Mouse (Mus musculus): ENCODE measurements around the gene Synm. TPM values are rescaled to one million over a fixed set of nuclear protein-coding genes. Genes with fewer than 3 reads are reported as not detected.

Gene Synm
- total and polyA plus RNA-seq, 3 experiments = not detected

GRCm38 (mm10) chr7:67754606-67755005 is 4.9 kb downstream of the Synm start:
- H3K27ac ChIP-seq (ENCODE audit: insufficient read depth, low read depth) = no peak overlapping the region
- DNase-seq (ENCODE audit: extremely low read depth) = no peak
- H3K4me1 ChIP-seq (ENCODE audit: control insufficient read depth in 1 of 2, insufficient read depth in 2 of 2) = no peaks in the 10 kb centered on the region
- no peak overlapping the region for H3K4me2 ChIP-seq (ENCODE audit: insufficient read depth, low read depth, poor library complexity, severe bottlenecking)
- in situ Hi-C loops (cut with MboI; ENCODE audit: low pct_ligation_motif_present, low pct_unique_long_range_greater_than_20kb, low sequenced_read_pairs) = no loop called here
- H3K27me3 ChIP-seq (replicated peaks) = peaks cover 52% of the 10 kb centered on the region
- no peaks in the 10 kb centered on the region for H3K36me3 ChIP-seq (replicated peaks in 1 of 2; ENCODE audit: control insufficient read depth in 1 of 2, insufficient read depth in 1 of 2, low read length in 1 of 2)
- dilution Hi-C loops (cut with MboI; ENCODE audit: extremely low pct_ligation_motif_present, extremely low pct_unique_long_range_greater_than_20kb, low sequenced_read_pairs) = no loop called here
- peaks cover 10% of the 10 kb centered on the region for H3K9me3 ChIP-seq (replicated peaks; ENCODE audit: low read length)
- no peaks in the 10 kb centered on the region for H3K79me2 ChIP-seq (replicated peaks; ENCODE audit: control insufficient read depth, extremely low read depth, insufficient read depth, poor library complexity, severe bottlenecking)
- no peak overlapping the region for H3K9ac ChIP-seq (ENCODE audit: insufficient read depth, low read depth)
- TF ChIP-seq PAX5 (IDR thresholded peaks at IDR 0.05; ENCODE audit: low read length) (no peak), CTCF (conservative IDR thresholded peaks at IDR 0.05 in 1 of 2, IDR thresholded peaks at IDR 0.05 in 1 of 2; ENCODE audit: low read depth in 2 of 2, low read length in 2 of 2) (no peak), MAX (IDR thresholded peaks at IDR 0.05; ENCODE audit: low read length) (no peak), ZNF384 (IDR thresholded peaks at IDR 0.05; ENCODE audit: low read depth, low read length) (no peak), KAT2A (IDR thresholded peaks at IDR 0.05; ENCODE audit: insufficient replicate concordance, low read length) (no peak), USF1 (IDR thresholded peaks at IDR 0.05; ENCODE audit: low read depth, low read length) (no peak), ZMIZ1 (IDR thresholded peaks at IDR 0.05; ENCODE audit: low read depth, low read length) (no peak), SMC3 (IDR thresholded peaks at IDR 0.05; ENCODE audit: low read depth, low read length) (no peak), TCF12 (IDR thresholded peaks at IDR 0.05; ENCODE audit: low read depth, low read length) (no peak), IRF4 (IDR thresholded peaks at IDR 0.05; ENCODE audit: low read depth, low read length) (no peak), BHLHE40 (IDR thresholded peaks at IDR 0.05; ENCODE audit: low read depth, low read length) (no peak), MAFK (IDR thresholded peaks at IDR 0.05; ENCODE audit: insufficient replicate concordance, low read length) (no peak), UBTF (IDR thresholded peaks at IDR 0.05; ENCODE audit: low read depth, low read length) (no peak), CHD2 (IDR thresholded peaks at IDR 0.05; ENCODE audit: low read length) (no peak), HCFC1 (IDR thresholded peaks at IDR 0.05; ENCODE audit: low read depth, low read length) (no peak), EP300 (IDR thresholded peaks at IDR 0.05; ENCODE audit: low read length) (no peak), POLR2AphosphoS2 (IDR thresholded peaks at IDR 0.05; ENCODE audit: low read depth, low read length) (no peak)
- H3K4me3 ChIP-seq (replicated peaks in 1 of 3; ENCODE audit: low read depth in 2 of 3, low read length in 2 of 3, poor library complexity in 1 of 3) = no peak overlapping the region

- H3K79me2 ChIP-seq (replicated peaks; ENCODE audit: control insufficient read depth, extremely low read depth, insufficient read depth, poor library complexity, severe bottlenecking) = no peaks in the 10 kb centered on the region
- H3K36me3 ChIP-seq (replicated peaks in 1 of 2; ENCODE audit: control insufficient read depth in 1 of 2, insufficient read depth in 1 of 2, low read length in 1 of 2) = no peaks in the 10 kb centered on the region
- dilution Hi-C loops (cut with MboI; ENCODE audit: extremely low pct_ligation_motif_present, extremely low pct_unique_long_range_greater_than_20kb, low sequenced_read_pairs) = no loop called here
- H3K27ac ChIP-seq (ENCODE audit: insufficient read depth, low read depth) = no peak overlapping the region
- no peak for TF ChIP-seq MAFK (IDR thresholded peaks at IDR 0.05; ENCODE audit: insufficient replicate concordance, low read length)
- TF ChIP-seq PAX5 (IDR thresholded peaks at IDR 0.05; ENCODE audit: low read length) = no peak
- no peak for TF ChIP-seq ELF1 (IDR thresholded peaks at IDR 0.05; ENCODE audit: low read depth, low read length)
- TF ChIP-seq CTCF (conservative IDR thresholded peaks at IDR 0.05 in 1 of 2, IDR thresholded peaks at IDR 0.05 in 1 of 2; ENCODE audit: low read depth in 2 of 2, low read length in 2 of 2) = no peak
- no peak for TF ChIP-seq ZKSCAN1 (IDR thresholded peaks at IDR 0.05; ENCODE audit: borderline replicate concordance, low read depth, low read length)
- no peak for TF ChIP-seq E2F4 (IDR thresholded peaks at IDR 0.05; ENCODE audit: insufficient replicate concordance, low read depth, low read length)
- no peak for TF ChIP-seq RCOR1 (conservative IDR thresholded peaks at IDR 0.05; ENCODE audit: low read depth, low read length)
- TF ChIP-seq GABPA (IDR thresholded peaks at IDR 0.05; ENCODE audit: insufficient replicate concordance, low read depth, low read length) = no peak
- no peak for TF ChIP-seq ZNF384 (IDR thresholded peaks at IDR 0.05; ENCODE audit: low read depth, low read length)
- TF ChIP-seq ZC3H11A (IDR thresholded peaks at IDR 0.05; ENCODE audit: low read depth, low read length) = no peak
- no peak for TF ChIP-seq MYC (IDR thresholded peaks at IDR 0.05; ENCODE audit: low read depth, low read length)
- TF ChIP-seq USF1 (IDR thresholded peaks at IDR 0.05; ENCODE audit: low read depth, low read length) = no peak
- TF ChIP-seq MAX (IDR thresholded peaks at IDR 0.05; ENCODE audit: low read length) = no peak
- no peak for TF ChIP-seq NELFE (IDR thresholded peaks at IDR 0.05; ENCODE audit: low read depth, low read length)
- TF ChIP-seq TBP (conservative IDR thresholded peaks at IDR 0.05; ENCODE audit: low read depth, low read length) = no peak
- no peak for TF ChIP-seq SMC3 (IDR thresholded peaks at IDR 0.05; ENCODE audit: low read depth, low read length)
- no peak for TF ChIP-seq CHD2 (IDR thresholded peaks at IDR 0.05; ENCODE audit: low read length)
- H3K4me3 ChIP-seq (replicated peaks in 1 of 3; ENCODE audit: low read depth in 2 of 3, low read length in 2 of 3, poor library complexity in 1 of 3) = no peak overlapping the region
- no peak for DNase-seq (ENCODE audit: extremely low read depth)
- H3K4me2 ChIP-seq (ENCODE audit: insufficient read depth, low read depth, poor library complexity, severe bottlenecking) = no peak overlapping the region
- in situ Hi-C loops (cut with MboI; ENCODE audit: low pct_ligation_motif_present, low pct_unique_long_range_greater_than_20kb, low sequenced_read_pairs) = no loop called here
- H3K9ac ChIP-seq (ENCODE audit: insufficient read depth, low read depth) = no peak overlapping the region
- peaks cover under 1% of the 10 kb centered on the region for H3K9me3 ChIP-seq (replicated peaks; ENCODE audit: low read length)
- peaks cover 76% of the 10 kb centered on the region for H3K27me3 ChIP-seq (replicated peaks)
- no peaks in the 10 kb centered on the region for H3K4me1 ChIP-seq (ENCODE audit: control insufficient read depth in 1 of 2, insufficient read depth in 2 of 2)
Measured at GRCm38 (mm10) chr7:67749441-67750239, 9.9 kb downstream of the Synm start.
